Mouse (Mus musculus): ENCODE measurements at regions not wholly inside any gene's neighbourhood (a gene's known extent, or its start where the extent isn't known, plus 50 kb on each side); places are given as distances from the start of the nearest gene placed in this dataset.

- no peak for DNase-seq (ENCODE audit: low read depth, low spot score)
Observed at GRCm38 (mm10) chr12:9261662-9262061, 231.9 kb downstream of the Ttc32 start.

- no peak for DNase-seq (ENCODE audit: low read depth, low spot score)
Observed at GRCm38 (mm10) chr12:9266221-9266620, 236.4 kb downstream of the Ttc32 start.

- DNase-seq (ENCODE audit: low read depth, low spot score), result no peak
Observed at GRCm38 (mm10) chr12:9271484-9271883, 241.7 kb downstream of the Ttc32 start.

- DNase-seq (ENCODE audit: low read depth, low spot score), result no peak
Observed at GRCm38 (mm10) chr12:9274181-9274580, 244.4 kb downstream of the Ttc32 start.

GRCm38 (mm10) chr12:9275697-9276096, 245.9 kb downstream of the Ttc32 start:
- no peak for DNase-seq (ENCODE audit: low read depth, low spot score)

- peak; percentile 44 for DNase-seq (ENCODE audit: low read depth, low spot score)
Observed at GRCm38 (mm10) chr12:9278735-9279134, 248.9 kb downstream of the Ttc32 start.

- DNase-seq (ENCODE audit: low read depth, low spot score), result peak; percentile 12
Observed at GRCm38 (mm10) chr12:9279893-9280605, 250.3 kb downstream of the Ttc32 start.

GRCm38 (mm10) chr12:9287271-9287670, 257.5 kb downstream of the Ttc32 start:
- DNase-seq (ENCODE audit: low read depth, low spot score), result no peak

GRCm38 (mm10) chr12:9292656-9293055, 262.9 kb downstream of the Ttc32 start:
- DNase-seq (ENCODE audit: low read depth, low spot score), result no peak

GRCm38 (mm10) chr12:9295211-9295610, 265.4 kb downstream of the Ttc32 start:
- DNase-seq (ENCODE audit: low read depth, low spot score), result no peak

GRCm38 (mm10) chr12:9298848-9299655, 269.3 kb downstream of the Ttc32 start:
- no peak for DNase-seq (ENCODE audit: low read depth, low spot score)

- no peak for DNase-seq (ENCODE audit: low read depth, low spot score)
Observed at GRCm38 (mm10) chr12:9304146-9304545, 265.8 kb upstream of the Osr1 start.

- no peak for DNase-seq (ENCODE audit: low read depth, low spot score)
Observed at GRCm38 (mm10) chr12:9337891-9338672, 231.8 kb upstream of the Osr1 start.

GRCm38 (mm10) chr12:9338801-9339231, 231.1 kb upstream of the Osr1 start:
- DNase-seq (ENCODE audit: low read depth, low spot score), result no peak

- DNase-seq (ENCODE audit: low read depth, low spot score), result no peak
Observed at GRCm38 (mm10) chr12:9340769-9341168, 229.1 kb upstream of the Osr1 start.

GRCm38 (mm10) chr12:9345359-9345758, 224.6 kb upstream of the Osr1 start:
- DNase-seq (ENCODE audit: low read depth, low spot score), result no peak

- peak; percentile 4 for DNase-seq (ENCODE audit: low read depth, low spot score)
Observed at GRCm38 (mm10) chr12:9355512-9355911, 214.4 kb upstream of the Osr1 start.

- DNase-seq (ENCODE audit: low read depth, low spot score), result no peak
Observed at GRCm38 (mm10) chr12:9357856-9358255, 212.1 kb upstream of the Osr1 start.

GRCm38 (mm10) chr12:9358872-9359271, 211.0 kb upstream of the Osr1 start:
- peak; percentile 43 for DNase-seq (ENCODE audit: low read depth, low spot score)

GRCm38 (mm10) chr12:9365931-9366330, 204.0 kb upstream of the Osr1 start:
- no peak for DNase-seq (ENCODE audit: low read depth, low spot score)

GRCm38 (mm10) chr12:9368682-9369081, 201.2 kb upstream of the Osr1 start:
- no peak for DNase-seq (ENCODE audit: low read depth, low spot score)

- DNase-seq (ENCODE audit: low read depth, low spot score), result no peak
Observed at GRCm38 (mm10) chr12:9401956-9402355, 168.0 kb upstream of the Osr1 start.

Data from ZHBTc4 (cell line).